25 mouse cellular contexts compared by ENCODE assay signal in genomic region chr1:20693634-20694313, GRCm38 (mm10). TPM values are rescaled to one million over a fixed set of nuclear protein-coding genes. Genes with fewer than 3 reads are reported as not detected.
"Had no signal": no experiment of that assay in that cellular context is flagged by ENCODE, and none has a peak within 500 bp of the region (broad histone marks: within the 10 kb centered on the region; RNA-seq: fewer than 3 reads in every experiment).

No protein-coding gene starts in this region.

- ATAC-seq: midbrain, embryonic 13.5 days; midbrain, embryonic 16.5 days had no signal

- H3K4me2 ChIP-seq: lung, embryonic 14.5 days; midbrain, embryonic 13.5 days; neural tube, embryonic 13.5 days; neural tube, embryonic 15.5 days had no signal

- H3K36me3 ChIP-seq: midbrain, embryonic 10.5 days; midbrain, embryonic 13.5 days; neural tube, embryonic 13.5 days; neural tube, embryonic 15.5 days had no signal

- H3K27ac ChIP-seq: midbrain, embryonic 10.5 days; midbrain, embryonic 13.5 days; neural tube, embryonic 13.5 days; neural tube, embryonic 15.5 days had no signal

- H3K9me3 ChIP-seq: midbrain, embryonic 10.5 days; midbrain, embryonic 13.5 days; neural tube, embryonic 13.5 days; neural tube, embryonic 15.5 days had no signal

- H3K9ac ChIP-seq: lung, embryonic 14.5 days; midbrain, embryonic 13.5 days; neural tube, embryonic 13.5 days; neural tube, embryonic 15.5 days had no signal

- H3K4me1 ChIP-seq: midbrain, embryonic 10.5 days; midbrain, embryonic 13.5 days; neural tube, embryonic 13.5 days; neural tube, embryonic 15.5 days had no signal

- H3K27me3 ChIP-seq: midbrain, embryonic 13.5 days; neural tube, embryonic 13.5 days; neural tube, embryonic 15.5 days had no signal

- H3K4me3 ChIP-seq: midbrain, embryonic 10.5 days; midbrain, embryonic 13.5 days; myocyte; neural tube, embryonic 13.5 days; neural tube, embryonic 15.5 days had no signal

- DNase-seq: lung, adult 18-20 months; lung, embryonic 14.5 days; lung, postnatal 10 days; lung, postnatal 4 days; retina, postnatal 1 day; right cerebral cortex, adult 18-20 months; right cerebral cortex, postnatal 25 days; right cerebral cortex, postnatal 4 days; spleen, adult 18-20 months; thymus, adult 18-20 months; thymus, postnatal 14 days; thymus, postnatal 36 days had no signal

RNA-seq across cellular contexts. Expression of gene Il17a, which starts 36.9 kb away (rescaled TPM):
- total RNA-seq: megakaryocyte, adult 5-6 weeks; megakaryocyte-erythroid progenitor cell, adult 5-6 weeks had no signal
- polyA plus RNA-seq: liver, embryonic 16.5 days; lung, embryonic 14.5 days; lung, embryonic 16.5 days; midbrain, embryonic 10.5 days; midbrain, embryonic 13.5 days; midbrain, embryonic 16.5 days; myocyte; neural tube, embryonic 11.5 days; neural tube, embryonic 13.5 days; neural tube, embryonic 15.5 days; stomach, embryonic 14.5 days; stomach, embryonic 16.5 days had no signal
